Comparison of ENCODE assay signal across 9 mouse cellular contexts in the genomic region with DNA sequence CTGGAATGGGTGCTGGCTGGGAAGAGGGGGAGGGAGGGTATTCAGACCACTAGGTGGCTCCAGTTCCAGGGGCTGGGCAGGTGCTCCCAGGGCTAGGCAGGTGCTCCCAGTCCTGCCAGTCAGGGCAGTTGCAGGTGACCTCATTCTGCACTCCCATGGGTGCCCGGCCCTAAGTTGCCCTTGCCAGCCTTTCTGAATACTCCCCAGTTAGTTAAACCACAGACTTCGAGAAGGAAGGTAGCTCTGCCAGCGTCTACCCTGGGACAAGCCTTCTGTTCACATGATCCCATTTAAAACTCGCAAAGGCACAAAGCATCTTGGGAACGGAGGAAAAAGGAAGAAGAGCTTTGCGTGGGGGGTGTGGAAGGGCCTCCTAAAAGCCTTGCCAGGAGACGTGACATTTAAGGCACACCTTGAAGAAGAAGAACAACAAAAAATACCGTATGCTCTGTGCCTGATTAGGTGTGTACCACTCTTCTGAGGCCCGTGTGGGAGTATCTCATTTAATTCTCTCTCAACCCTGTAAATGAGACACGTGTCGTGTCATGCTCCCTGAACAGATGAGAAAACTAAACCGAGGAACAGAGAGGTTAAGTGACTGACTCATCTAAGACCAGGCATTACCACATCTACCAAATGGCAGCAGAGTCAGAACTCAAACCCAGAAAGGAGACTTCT. TPM values are rescaled to one million over a fixed set of nuclear protein-coding genes. Genes with fewer than 3 reads are reported as not detected.
A peak's percentile ranks its signal among the peaks of the same experiment; 100 is the strongest.
DNase-seq lines count a peak whose midpoint lies in the region; ATAC-seq lines count a peak whose summit lies in the region.
"Had no signal": no experiment of that assay in that cellular context is flagged by ENCODE, and none has a peak within 500 bp of the region (broad histone marks: within the 10 kb centered on the region; RNA-seq: fewer than 3 reads in every experiment).

No protein-coding gene starts in this region.

- H3K27ac ChIP-seq in heart, embryonic 14.5 days (replicated peaks in 1 of 2; ENCODE audit: control insufficient read depth in 1 of 2, insufficient read depth in 1 of 2, low read depth in 2 of 2, low read length in 2 of 2): no peak overlapping the region
- H3K27ac ChIP-seq in liver, embryonic 13.5 days: no peak overlapping the region
- no peak overlapping the region for H3K27ac ChIP-seq in limb, embryonic 10.5 days

- peak overlapping the region; percentile 69 for H3K4me2 ChIP-seq in heart, embryonic 14.5 days (ENCODE audit: low read length)
- H3K4me2 ChIP-seq in liver, embryonic 13.5 days: peak overlapping the region; percentile 65

- no peaks in the 10 kb centered on the region for H3K9me3 ChIP-seq in heart, embryonic 14.5 days (ENCODE audit: control insufficient read depth, low read length)
- H3K9me3 ChIP-seq in liver, embryonic 13.5 days (replicated peaks): no peaks in the 10 kb centered on the region
- H3K9me3 ChIP-seq in limb, embryonic 10.5 days (replicated peaks): no peaks in the 10 kb centered on the region

- H3K4me1 ChIP-seq in heart, embryonic 14.5 days (ENCODE audit: control insufficient read depth in 2 of 2, insufficient read depth in 2 of 2, low read length in 2 of 2): peaks cover 14 to 20% of the 10 kb centered on the region in 2 experiments
- peaks cover 36% of the 10 kb centered on the region for H3K4me1 ChIP-seq in liver, embryonic 13.5 days (replicated peaks)
- peaks cover 13% of the 10 kb centered on the region for H3K4me1 ChIP-seq in limb, embryonic 10.5 days

- ATAC-seq in heart, embryonic 14.5 days (ENCODE audit: insufficient number of reproducible peaks, insufficient read depth, low FRiP score, low read depth): no peak
- no peak for ATAC-seq in liver, embryonic 13.5 days (ENCODE audit: low read depth)

- 29% methylated on average over 12 of the region's 12 CpGs for WGBS in heart, embryonic 14.5 days
- 16% methylated on average over 12 of the region's 12 CpGs for WGBS in liver, embryonic 13.5 days (ENCODE audit: insufficient replicate concordance)
- 45% methylated on average over 12 of the region's 12 CpGs for WGBS in limb, embryonic 10.5 days

- no peak overlapping the region; the same call in 1 of the 2 replicates for H3K9ac ChIP-seq in heart, embryonic 14.5 days (ENCODE audit: low read length)
- no peak overlapping the region for H3K9ac ChIP-seq in liver, embryonic 13.5 days

- no peaks in the 10 kb centered on the region for H3K36me3 ChIP-seq in heart, embryonic 14.5 days (ENCODE audit: control insufficient read depth, insufficient read depth, low read length)
- no peaks in the 10 kb centered on the region for H3K36me3 ChIP-seq in liver, embryonic 13.5 days
- H3K36me3 ChIP-seq in limb, embryonic 10.5 days: no peaks in the 10 kb centered on the region

- DNase-seq in heart, adult 18-20 months: no peak
- peak; percentile 54 for DNase-seq in right cerebral cortex, adult 18-20 months
- DNase-seq in right cerebral cortex, postnatal 14 days: no peak
- DNase-seq in liver, embryonic 13.5 days: no peak
- peak; percentile 58 for DNase-seq in thymus, postnatal 4 days
- DNase-seq in limb, embryonic 10.5 days (ENCODE audit: low spot score): no peak
- DNase-seq in cerebellum, postnatal 10 days: no peak

- H3K27me3 ChIP-seq in heart, embryonic 14.5 days (ENCODE audit: control insufficient read depth, insufficient read depth, low read length): peaks cover 42% of the 10 kb centered on the region
- peaks cover 77% of the 10 kb centered on the region for H3K27me3 ChIP-seq in liver, embryonic 13.5 days
- peaks cover 72% of the 10 kb centered on the region for H3K27me3 ChIP-seq in limb, embryonic 10.5 days (ENCODE audit: low read depth, poor library complexity, severe bottlenecking)

- H3K4me3 ChIP-seq in heart, embryonic 14.5 days (ENCODE audit: control insufficient read depth in 1 of 2, insufficient read depth in 1 of 2, low read depth in 1 of 2, low read length in 2 of 2): peak overlapping the region in 1 of 2 experiments; percentile 34; a peak in 1 of 4 replicates
- H3K4me3 ChIP-seq in liver, embryonic 13.5 days (replicated peaks): peak overlapping the region; percentile 40
- no peak overlapping the region for H3K4me3 ChIP-seq in limb, embryonic 10.5 days

RNA-seq across cellular contexts. Expression of a gene that starts 0.7 kb away (rescaled TPM):
- 0.54 TPM in 1 of 2 replicates, not detected in the other for polyA plus RNA-seq in heart, embryonic 14.5 days (2014; fragmentation: Nextera tagmentation; extraction: Ambion mirVana)
- total RNA-seq in heart, adult 18-20 months (2021): under 1 TPM in 1 of 2 experiments, not detected in 1; 0.69 TPM
- polyA plus RNA-seq in liver, embryonic 13.5 days (2015; fragmentation: Nextera tagmentation; extraction: Ambion mirVana): 0.18 and 0.22 TPM in 2 replicates
- 0.13 and 0.36 TPM in 2 replicates for polyA plus RNA-seq in limb, embryonic 10.5 days (2016; fragmentation: Nextera tagmentation; extraction: Ambion mirVana)

RNA-seq across cellular contexts. Expression of a gene that starts 13.9 kb away (rescaled TPM):
- polyA plus RNA-seq in heart, embryonic 14.5 days (2014; fragmentation: Nextera tagmentation; extraction: Ambion mirVana): not detected in 2 replicates
- total RNA-seq in heart, adult 18-20 months (2021): not detected
- polyA plus RNA-seq in liver, embryonic 13.5 days (2015; fragmentation: Nextera tagmentation; extraction: Ambion mirVana): not detected in 2 replicates
- not detected in 2 replicates for polyA plus RNA-seq in limb, embryonic 10.5 days (2016; fragmentation: Nextera tagmentation; extraction: Ambion mirVana)
- polyA plus RNA-seq: large intestine, adult 2 months had no signal

RNA-seq across cellular contexts. Expression of a gene that starts 35.4 kb away (rescaled TPM):
- polyA plus RNA-seq in heart, embryonic 14.5 days (2014; fragmentation: Nextera tagmentation; extraction: Ambion mirVana): 17.9 and 18.9 TPM in 2 replicates
- total RNA-seq in heart, adult 18-20 months (2021): 10 to 100 TPM; 19.2 to 23.0 TPM
- 22.9 and 26.0 TPM in 2 replicates for polyA plus RNA-seq in liver, embryonic 13.5 days (2015; fragmentation: Nextera tagmentation; extraction: Ambion mirVana)
- polyA plus RNA-seq in limb, embryonic 10.5 days (2016; fragmentation: Nextera tagmentation; extraction: Ambion mirVana): 58.1 and 62.6 TPM in 2 replicates

RNA-seq across cellular contexts. Expression of a gene that starts 35.6 kb away (rescaled TPM):
- 5.6 and 6.2 TPM in 2 replicates for polyA plus RNA-seq in heart, embryonic 14.5 days (2014; fragmentation: Nextera tagmentation; extraction: Ambion mirVana)
- total RNA-seq in heart, adult 18-20 months (2021): 10 to 100 TPM; 13.4 to 16.3 TPM
- polyA plus RNA-seq in liver, embryonic 13.5 days (2015; fragmentation: Nextera tagmentation; extraction: Ambion mirVana): 5.7 and 6.5 TPM in 2 replicates
- polyA plus RNA-seq in limb, embryonic 10.5 days (2016; fragmentation: Nextera tagmentation; extraction: Ambion mirVana): 17.5 and 19.5 TPM in 2 replicates

RNA-seq across cellular contexts. Expression of a gene that starts 59.1 kb away (rescaled TPM):
- polyA plus RNA-seq in heart, embryonic 14.5 days (2014; fragmentation: Nextera tagmentation; extraction: Ambion mirVana): 0.43 TPM in 1 of 2 replicates, not detected in the other
- not detected for total RNA-seq in heart, adult 18-20 months (2021)
- polyA plus RNA-seq in liver, embryonic 13.5 days (2015; fragmentation: Nextera tagmentation; extraction: Ambion mirVana): 1.8 and 1.9 TPM in 2 replicates
- 0.30 and 0.41 TPM in 2 replicates for polyA plus RNA-seq in limb, embryonic 10.5 days (2016; fragmentation: Nextera tagmentation; extraction: Ambion mirVana)

Comparison
In these comparisons a context has a peak if more than half of its experiments do, and no peak if none do; other contexts are left out.
1. DNase-seq: peak in right cerebral cortex, adult 18-20 months (single experiment) and thymus, postnatal 4 days (single experiment); none in heart, adult 18-20 months (0 of 2), right cerebral cortex, postnatal 14 days (single experiment), liver, embryonic 13.5 days (single experiment), limb, embryonic 10.5 days (single experiment) and cerebellum, postnatal 10 days (0 of 2).